In the genomic region with DNA sequence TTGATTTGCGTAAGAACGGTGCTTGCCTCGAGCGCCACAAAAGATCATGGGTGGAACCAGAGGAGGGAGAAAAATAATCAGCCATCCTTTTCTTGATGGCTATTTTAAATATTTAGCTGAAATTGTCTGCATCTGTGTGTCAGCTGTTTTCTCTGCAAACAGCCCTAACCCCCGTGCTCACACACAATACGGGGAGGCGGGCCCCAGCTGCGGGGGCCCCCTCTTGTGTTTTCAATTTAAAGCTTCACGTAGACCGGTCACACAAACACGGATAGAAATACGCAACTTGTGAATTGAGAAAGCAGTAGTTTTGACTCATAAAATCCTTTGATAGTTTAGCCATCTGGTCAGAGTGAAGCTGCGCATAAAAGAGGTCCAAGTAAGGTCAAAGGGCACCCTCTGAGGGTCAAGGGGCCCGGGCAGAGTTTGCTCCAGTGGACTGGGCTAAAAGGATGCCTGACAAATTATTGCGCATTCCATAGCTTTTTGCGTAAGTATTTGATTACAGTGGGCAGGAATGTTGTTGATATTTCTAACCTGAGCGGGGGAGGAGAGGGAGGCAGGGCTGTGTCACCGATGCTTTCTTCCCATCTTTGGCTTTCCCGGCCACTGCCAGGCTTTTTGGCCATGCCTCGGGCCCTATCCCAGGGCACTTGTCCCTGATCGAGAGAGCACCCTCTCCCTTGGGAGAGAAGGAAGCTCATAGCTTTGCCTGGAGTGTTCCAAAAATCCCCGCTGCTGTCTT, we compare ENCODE assay signal across 9 mouse cellular contexts.
A peak's percentile ranks its signal among the peaks of the same experiment; 100 is the strongest.
DNase-seq lines count a peak whose midpoint lies in the region; ATAC-seq lines count a peak whose summit lies in the region.
"Had no signal": no experiment of that assay in that cellular context is flagged by ENCODE, and none has a peak within 500 bp of the region (broad histone marks: within the 10 kb centered on the region; RNA-seq: fewer than 3 reads in every experiment).

No protein-coding gene starts in this region.

- H3K9ac ChIP-seq in limb, embryonic 11.5 days (ENCODE audit: low read length): no peak overlapping the region
- 0 out of 2 replicates have a peak overlapping the region, but pooled peaks have one; percentile 10 for H3K9ac ChIP-seq in neural tube, embryonic 15.5 days (replicated peaks)

- peak overlapping the region; percentile 81 for H3K27ac ChIP-seq in forebrain, embryonic 10.5 days
- peak overlapping the region; percentile 74; the same call in 1 of the 2 replicates for H3K27ac ChIP-seq in limb, embryonic 11.5 days (replicated peaks; ENCODE audit: low read depth, low read length)
- H3K27ac ChIP-seq in neural tube, embryonic 15.5 days (replicated peaks): peak overlapping the region; percentile 51; the same call in 1 of the 2 replicates

- no peak for ATAC-seq in limb, embryonic 11.5 days (ENCODE audit: insufficient number of reproducible peaks, low FRiP score, low TSS enrichment, low read depth)
- ATAC-seq in neural tube, embryonic 15.5 days (ENCODE audit: low FRiP score): no peak
- ATAC-seq in megakaryocyte progenitor cell, adult 5-6 weeks (replicated peaks; ENCODE audit: poor library complexity): no peak

- H3K4me3 ChIP-seq in forebrain, embryonic 10.5 days: peak overlapping the region; percentile 32
- H3K4me3 ChIP-seq in limb, embryonic 11.5 days (ENCODE audit: low read depth, low read length): no peak overlapping the region
- peak overlapping the region; percentile 5; the same call in 1 of the 2 replicates for H3K4me3 ChIP-seq in neural tube, embryonic 15.5 days (replicated peaks)

- H3K36me3 ChIP-seq in forebrain, embryonic 10.5 days (replicated peaks): no peaks in the 10 kb centered on the region
- H3K36me3 ChIP-seq in limb, embryonic 11.5 days (ENCODE audit: control insufficient read depth, insufficient read depth, low read length): no peaks in the 10 kb centered on the region
- no peaks in the 10 kb centered on the region for H3K36me3 ChIP-seq in neural tube, embryonic 15.5 days

- peak overlapping the region; percentile 34 for H3K4me2 ChIP-seq in limb, embryonic 11.5 days (ENCODE audit: low read depth, severe bottlenecking)
- H3K4me2 ChIP-seq in neural tube, embryonic 15.5 days: peak overlapping the region; percentile 43

- DNase-seq in kidney, postnatal 10 days: peak; percentile 30
- DNase-seq in kidney, adult 11 months: no peak
- DNase-seq in forebrain, embryonic 10.5 days (ENCODE audit: extremely low spot score, low spot score): peak; percentile 44
- DNase-seq in limb, embryonic 11.5 days (ENCODE audit: low spot score): peak; percentile 64
- DNase-seq in cerebellum, adult 11 months: no peak
- no peak for DNase-seq in spleen, adult 18-20 months
- DNase-seq: thymus, postnatal 14 days had no signal

- H3K9me3 ChIP-seq in forebrain, embryonic 10.5 days: no peaks in the 10 kb centered on the region
- no peaks in the 10 kb centered on the region for H3K9me3 ChIP-seq in limb, embryonic 11.5 days (ENCODE audit: control insufficient read depth, low read length)
- H3K9me3 ChIP-seq in neural tube, embryonic 15.5 days (replicated peaks): no peaks in the 10 kb centered on the region

- no peaks in the 10 kb centered on the region for H3K27me3 ChIP-seq in forebrain, embryonic 10.5 days (ENCODE audit: poor library complexity, severe bottlenecking)
- no peaks in the 10 kb centered on the region for H3K27me3 ChIP-seq in limb, embryonic 11.5 days (ENCODE audit: control insufficient read depth, insufficient read depth, low read length)
- H3K27me3 ChIP-seq in neural tube, embryonic 15.5 days (replicated peaks): no peaks in the 10 kb centered on the region

- H3K4me1 ChIP-seq in forebrain, embryonic 10.5 days: peaks cover 38% of the 10 kb centered on the region
- peaks cover 20% of the 10 kb centered on the region for H3K4me1 ChIP-seq in limb, embryonic 11.5 days (ENCODE audit: control insufficient read depth, insufficient read depth, low read length)
- H3K4me1 ChIP-seq in neural tube, embryonic 15.5 days: peaks cover 16% of the 10 kb centered on the region

- WGBS in forebrain, embryonic 10.5 days: 18% methylated on average over 22 of the region's 22 CpGs
- WGBS in limb, embryonic 11.5 days: 13% methylated on average over 22 of the region's 22 CpGs
- WGBS in neural tube, embryonic 15.5 days: 14% methylated on average over 22 of the region's 22 CpGs

Comparison
In these comparisons a context has a peak if more than half of its experiments do, and no peak if none do; other contexts are left out.
1. DNase-seq: peak in kidney, postnatal 10 days (single experiment), forebrain, embryonic 10.5 days (single experiment) and limb, embryonic 11.5 days (single experiment); none in kidney, adult 11 months (single experiment), cerebellum, adult 11 months (single experiment) and spleen, adult 18-20 months (0 of 2).
2. Peak in every context shown above with its lines, with median percentiles within 50 percentile points of each other: H3K27ac ChIP-seq.